Mouse (Mus musculus): ENCODE data around the gene Olfr548-ps1. TPM values are rescaled to one million over a fixed set of nuclear protein-coding genes. Genes with fewer than 3 reads are reported as not detected.
"Not testable (repeated sequence)": the region's sequence is repeated elsewhere in the genome, so short reads cannot be mapped to it uniquely, and the experiment has no call there.

Olfr548-ps1 gene
- not detected for total RNA-seq (2021)

GRCm38 (mm10) chr7:102540596-102540995 lies at the start of gene Olfr548-ps1:
TSS of gene Olfr548-ps1 (plus strand) at chr7:102540896.
- intact Hi-C loops (cut with DNase I): no loop called here
- DNase-seq (ENCODE audit: low spot score in 2 of 2): no peak

- intact Hi-C loops (cut with DNase I); DNase-seq (ENCODE audit: low spot score in 2 of 2): not testable (repeated sequence)
These were observed 46.3 kb upstream of the Olfr548-ps1 start for GRCm38 (mm10) chr7:102494416-102494815.

- intact Hi-C loops (cut with DNase I): no loop called here
- no peak for DNase-seq (ENCODE audit: low spot score in 2 of 2)
These were observed 41.2 kb upstream of the Olfr548-ps1 start, which contains the start of gene Olfr545 for GRCm38 (mm10) chr7:102499473-102499872. TSS of gene Olfr545 (minus strand) at chr7:102499573.

GRCm38 (mm10) chr7:102501986-102502385 lies 38.7 kb upstream of the Olfr548-ps1 start:
- intact Hi-C loops (cut with DNase I): no loop called here

GRCm38 (mm10) chr7:102506848-102507247 lies 33.8 kb upstream of the Olfr548-ps1 start:
- peak; percentile 68 to 74 for DNase-seq (ENCODE audit: low spot score in 2 of 2)
- intact Hi-C loops (cut with DNase I): no loop called here

More at GRCm38 (mm10) chr7:102501986-102502385, 38.7 kb upstream of the Olfr548-ps1 start:
- DNase-seq (ENCODE audit: low spot score in 2 of 2): no peak

- intact Hi-C loops (cut with DNase I): no loop called here
- DNase-seq (ENCODE audit: low spot score in 2 of 2): no peak
These were observed 32.6 kb upstream of the Olfr548-ps1 start for GRCm38 (mm10) chr7:102508066-102508465.

GRCm38 (mm10) chr7:102508666-102509065 lies 32.0 kb upstream of the Olfr548-ps1 start:
- intact Hi-C loops (cut with DNase I): no loop called here
- no peak for DNase-seq (ENCODE audit: low spot score in 2 of 2)

GRCm38 (mm10) chr7:102509726-102510125 lies 31.0 kb upstream of the Olfr548-ps1 start:
- DNase-seq (ENCODE audit: low spot score in 2 of 2): no peak
- intact Hi-C loops (cut with DNase I): loop anchor here (5.0 to 10.0 kb wide), 2 partner anchors 185 to 1363 kb away; partner anchors contain the start of gene Olfr557

GRCm38 (mm10) chr7:102511927-102512326 lies 28.8 kb upstream of the Olfr548-ps1 start:
- intact Hi-C loops (cut with DNase I): loop anchor here (2.0 to 10.0 kb wide), 4 partner anchors 125 to 1360 kb away; partner anchors contain the start of gene Olfr557
- no peak for DNase-seq (ENCODE audit: low spot score in 2 of 2)

GRCm38 (mm10) chr7:102512814-102513435 lies 27.8 kb upstream of the Olfr548-ps1 start:
- DNase-seq (ENCODE audit: low spot score in 2 of 2): peak; percentile 82 to 84
- intact Hi-C loops (cut with DNase I): loop anchor here (2.0 to 10.0 kb wide), 4 partner anchors 124 to 1359 kb away; partner anchors contain the start of gene Olfr557

GRCm38 (mm10) chr7:102514144-102514543 lies 26.6 kb upstream of the Olfr548-ps1 start:
- intact Hi-C loops (cut with DNase I): loop anchor here (5.0 to 10.0 kb wide), 2 partner anchors 181 to 1358 kb away; partner anchors contain the start of gene Olfr557
- DNase-seq (ENCODE audit: low spot score in 2 of 2): no peak

- no peak for DNase-seq (ENCODE audit: low spot score in 2 of 2)
- intact Hi-C loops (cut with DNase I): loop anchor here (10.0 kb wide), 1 partner anchor 178 kb away; the partner anchor contains the start of gene Olfr557
These were observed 24.2 kb upstream of the Olfr548-ps1 start for GRCm38 (mm10) chr7:102516261-102517050.

GRCm38 (mm10) chr7:102517051-102517335 lies 23.7 kb upstream of the Olfr548-ps1 start:
- no peak for DNase-seq (ENCODE audit: low spot score in 2 of 2)
- intact Hi-C loops (cut with DNase I): loop anchor here (10.0 kb wide), 1 partner anchor 178 kb away; the partner anchor contains the start of gene Olfr557

GRCm38 (mm10) chr7:102529052-102529451 lies 11.6 kb upstream of the Olfr548-ps1 start:
- no peak for DNase-seq (ENCODE audit: low spot score in 2 of 2)
- intact Hi-C loops (cut with DNase I): no loop called here

- intact Hi-C loops (cut with DNase I): no loop called here
- no peak for DNase-seq (ENCODE audit: low spot score in 2 of 2)
These were observed 6.2 kb upstream of the Olfr548-ps1 start, which contains the start of gene Olfr547 for GRCm38 (mm10) chr7:102534449-102534848. TSS of gene Olfr547 (plus strand) at chr7:102534749.

GRCm38 (mm10) chr7:102541251-102541650 lies 555 bp downstream of the Olfr548-ps1 start:
- intact Hi-C loops (cut with DNase I): no loop called here
- no peak for DNase-seq (ENCODE audit: low spot score in 2 of 2)

GRCm38 (mm10) chr7:102549570-102549969 lies 8.9 kb downstream of the Olfr548-ps1 start, which contains the start of gene Olfr549:
TSS of gene Olfr549 (plus strand) at chr7:102549870.
- intact Hi-C loops (cut with DNase I): no loop called here

GRCm38 (mm10) chr7:102553279-102553678 lies 12.6 kb downstream of the Olfr548-ps1 start:
- intact Hi-C loops (cut with DNase I): no loop called here
- DNase-seq (ENCODE audit: low spot score in 2 of 2): no peak

More at GRCm38 (mm10) chr7:102549570-102549969, 8.9 kb downstream of the Olfr548-ps1 start, which contains the start of gene Olfr549:
- no peak for DNase-seq (ENCODE audit: low spot score in 2 of 2)

GRCm38 (mm10) chr7:102564999-102565997 lies 24.6 kb downstream of the Olfr548-ps1 start, which contains the start of gene Trim21:
TSS of gene Trim21 (minus strand) at chr7:102565486.
- intact Hi-C loops (cut with DNase I): no loop called here
- DNase-seq (ENCODE audit: low spot score in 2 of 2): peak; percentile 18 to 46
